Mouse (Mus musculus) monocyte, adult 5-6 weeks (primary cell): Measurements from ENCODE around the gene Gm10134. TPM values are rescaled to one million over a fixed set of nuclear protein-coding genes. Genes with fewer than 3 reads are reported as not detected.
A peak's percentile ranks its signal among the peaks of the same experiment; 100 is the strongest.
"Not testable (repeated sequence)": the region's sequence is repeated elsewhere in the genome, so short reads cannot be mapped to it uniquely, and the experiment has no call there.

Source experiments
- ATAC-seq: fragments of 153-309, 156-312 bp; replicated peaks from 2 replicates; pipeline ENCODE4 v1.8.0; 2017; ENCODE audit warnings: mild to moderate bottlenecking; ENCODE audit not compliant: low TSS enrichment, insufficient number of reproducible peaks, severe bottlenecking, poor library complexity, low FRiP score
- total RNA-seq: library from RNA; stranded (forward); fragments of 200-1000, 200-491, 200-594 nt; gene quantifications from 3 replicates; pipeline ENCODE4 v1.2.3, GENCODE M21; 2017

Gene Gm10134
- not detected in 3 replicates for total RNA-seq

DNA sequence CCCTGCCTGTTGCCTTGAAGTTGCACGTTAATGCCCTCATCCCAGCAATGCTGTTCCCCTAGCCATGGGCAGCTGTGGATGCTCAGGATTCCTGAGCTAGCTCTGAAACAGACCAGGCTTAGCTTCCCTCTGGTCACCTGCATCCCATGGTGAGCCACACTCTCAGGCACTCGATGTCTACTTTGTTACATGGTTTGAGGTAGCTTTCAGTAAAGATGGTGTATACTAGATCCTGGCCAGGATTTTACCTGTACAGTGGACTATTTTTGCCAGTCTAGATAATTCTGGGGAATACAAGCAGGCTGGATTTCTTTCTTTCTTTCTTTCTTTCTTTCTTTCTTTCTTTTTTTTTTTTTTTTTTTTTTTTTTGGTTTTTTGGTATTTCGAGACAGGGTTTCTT, at the start of gene Gm10134:
Gm10134 (plus strand) TSS at position 301 of the 400 bp plus-strand sequence.
- ATAC-seq: no peak

DNA sequence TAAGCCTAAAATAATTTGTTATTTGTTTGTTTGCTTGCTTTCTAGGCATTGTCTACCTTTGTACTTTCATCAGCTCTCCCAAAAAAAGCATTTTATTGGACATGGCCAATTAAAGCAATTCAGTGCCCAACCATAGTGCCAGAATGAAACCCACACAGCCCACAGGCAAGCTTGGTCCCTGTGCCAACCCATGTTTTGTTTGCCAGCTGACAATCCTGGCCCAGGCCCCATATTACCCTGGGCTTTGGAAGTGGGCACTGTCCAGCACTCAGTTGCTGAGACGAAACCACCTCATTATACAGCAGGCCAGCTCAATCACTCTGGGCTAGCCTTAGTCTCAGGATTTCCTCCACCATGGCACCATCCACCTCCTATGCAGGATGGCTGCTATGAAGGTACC, 49.3 kb upstream of the Gm10134 start:
- no peak for ATAC-seq

DNA sequence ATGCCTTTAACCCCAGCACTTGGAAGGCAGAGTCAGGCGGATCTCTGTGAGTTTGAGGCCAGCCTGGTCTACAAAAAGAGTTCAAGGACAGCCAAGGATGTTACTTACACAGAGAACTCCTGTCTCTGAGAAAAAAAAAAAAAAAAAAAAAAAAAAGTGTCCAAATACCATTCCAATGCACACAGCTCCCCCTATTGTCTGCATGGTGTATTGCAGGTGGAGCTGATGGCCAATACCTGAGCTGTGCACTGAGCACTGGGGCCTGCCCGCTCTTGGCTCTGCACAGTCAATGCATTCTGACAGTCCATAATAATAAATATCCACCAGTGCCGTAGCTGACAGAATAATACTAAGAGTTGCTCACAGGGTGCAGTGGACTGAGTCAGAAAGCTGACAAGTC, 42.0 kb upstream of the Gm10134 start:
- ATAC-seq: peak; percentile 32; the same call in 1 of the 2 replicates

DNA sequence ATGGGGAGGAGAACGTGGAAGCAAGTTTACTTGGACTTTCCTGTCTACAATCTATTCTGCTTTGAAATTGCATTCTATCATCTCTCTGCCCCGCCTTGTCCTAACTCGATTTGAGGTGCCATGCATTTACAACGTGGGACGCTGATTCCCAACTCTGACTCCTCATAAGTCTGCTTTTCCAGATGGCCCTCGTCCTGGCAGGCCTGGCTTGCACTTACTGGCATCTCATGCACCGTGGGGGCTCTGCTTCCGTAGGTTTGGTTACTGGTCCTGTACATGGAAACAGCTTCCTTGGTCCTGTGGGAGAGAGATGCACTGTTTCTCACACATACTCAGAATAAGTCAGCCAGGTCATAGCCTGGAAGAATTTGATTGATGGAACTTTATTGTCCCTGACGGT, 41.0 kb upstream of the Gm10134 start:
- ATAC-seq: no peak

DNA sequence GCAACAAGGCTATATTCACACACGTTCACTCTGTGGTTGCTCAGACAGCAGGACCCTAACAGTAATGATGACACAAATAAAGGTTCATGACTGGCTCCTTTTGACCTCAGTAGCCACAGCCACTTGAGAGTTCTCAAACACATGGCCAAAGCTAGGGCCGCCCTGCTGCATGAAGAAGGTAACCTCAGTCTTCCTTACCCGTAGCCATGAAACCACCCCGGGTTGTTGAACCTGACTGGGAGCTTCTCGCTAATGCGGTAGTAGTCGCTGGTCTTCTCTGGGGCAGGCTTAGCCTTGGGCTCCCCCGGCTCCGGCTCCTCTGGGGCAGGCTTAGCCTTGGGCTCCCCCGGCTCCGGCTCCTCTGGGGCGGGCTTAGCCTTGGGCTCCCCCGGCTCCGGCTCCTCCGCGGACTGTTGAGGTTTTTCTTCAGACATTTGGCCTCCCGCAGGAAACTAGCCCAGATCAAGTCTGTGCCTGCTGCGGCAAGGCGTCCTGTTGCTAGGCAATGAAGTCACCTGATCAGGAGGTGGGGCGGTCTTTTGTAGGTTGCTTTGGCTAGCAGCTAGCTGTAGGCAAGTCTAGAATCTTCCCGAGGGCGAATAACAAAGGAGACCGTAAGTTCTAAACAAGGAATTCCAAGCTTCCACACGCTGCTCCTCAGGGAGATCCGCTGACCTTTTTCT, 39.9 kb upstream of the Gm10134 start, which contains the start of gene 1700007K13Rik:
1700007K13Rik (minus strand) TSS at position 497 of the 683 bp plus-strand sequence.
- 0 out of 2 replicates have a peak, but pooled peaks have one; percentile 37 for ATAC-seq

DNA sequence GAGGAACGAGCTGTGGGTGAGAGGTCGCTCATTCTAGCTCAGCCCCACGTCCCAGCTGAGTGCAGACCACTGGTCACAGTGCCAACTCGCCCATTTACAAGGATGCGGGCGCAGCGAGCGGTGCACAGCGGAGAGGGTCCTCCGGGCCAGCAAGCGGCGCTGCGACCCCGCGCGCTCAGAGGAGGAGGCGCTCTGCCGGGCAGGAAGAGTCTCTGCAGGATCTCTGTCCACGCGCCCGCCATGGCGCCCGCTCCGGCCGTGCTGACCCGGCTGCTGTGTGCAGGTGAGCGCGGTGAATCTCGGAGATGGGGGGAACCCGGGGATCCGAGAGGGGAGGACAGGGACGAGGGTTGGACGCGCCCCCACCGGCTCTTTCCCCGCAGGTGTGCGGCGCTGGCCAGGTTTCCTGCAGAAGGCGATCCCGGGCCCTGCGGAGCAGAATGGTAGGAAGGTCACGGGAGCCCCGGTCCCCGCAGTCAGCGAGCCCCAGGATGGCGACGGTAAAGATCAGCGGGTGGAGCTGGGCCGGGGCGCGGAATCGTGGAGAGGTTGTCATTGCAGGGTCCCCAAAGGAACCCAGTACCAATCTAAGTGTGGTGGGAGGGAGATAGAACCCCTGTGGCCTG, 37.9 kb upstream of the Gm10134 start, which contains the start of gene Mrps2:
Mrps2 (plus strand) TSS at position 207 of the 626 bp plus-strand sequence.
- ATAC-seq: peak; percentile 74

DNA sequence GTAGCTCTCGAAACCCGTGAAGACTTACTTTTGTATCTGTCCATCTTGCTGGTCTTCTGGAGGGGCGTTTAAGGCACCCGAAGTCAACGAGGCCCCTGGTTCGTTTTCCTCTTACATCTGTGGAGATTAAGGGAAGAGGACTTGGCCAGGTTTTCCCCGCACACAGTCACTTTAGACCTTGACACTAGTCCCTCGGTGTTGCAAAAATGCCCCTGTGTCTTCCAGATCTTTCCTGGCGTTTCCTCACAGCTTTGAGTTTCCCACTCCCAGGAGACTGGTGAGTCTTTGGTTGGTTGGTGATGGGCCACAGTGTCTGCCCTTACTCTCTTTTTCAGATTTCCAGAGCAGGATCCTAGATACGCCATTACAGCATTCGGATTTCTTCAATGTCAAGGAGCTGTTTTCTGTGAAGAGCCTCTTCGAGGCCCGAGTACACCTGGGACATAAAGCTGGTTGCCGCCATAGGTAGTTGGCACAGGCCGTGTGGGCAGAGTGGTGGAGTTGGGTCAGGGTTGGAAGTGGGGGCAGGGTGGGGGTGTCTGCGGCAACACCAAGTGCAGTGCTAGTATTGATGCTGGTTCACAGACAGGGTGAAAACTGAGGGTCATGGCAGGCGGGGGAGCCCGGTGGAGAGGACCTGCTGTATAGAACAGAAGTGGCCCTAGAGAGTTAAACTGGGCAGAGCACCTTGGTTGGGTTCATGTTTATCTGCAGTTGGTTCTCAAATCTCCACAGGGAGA, 37.2 kb upstream of the Gm10134 start:
- no peak for ATAC-seq

DNA sequence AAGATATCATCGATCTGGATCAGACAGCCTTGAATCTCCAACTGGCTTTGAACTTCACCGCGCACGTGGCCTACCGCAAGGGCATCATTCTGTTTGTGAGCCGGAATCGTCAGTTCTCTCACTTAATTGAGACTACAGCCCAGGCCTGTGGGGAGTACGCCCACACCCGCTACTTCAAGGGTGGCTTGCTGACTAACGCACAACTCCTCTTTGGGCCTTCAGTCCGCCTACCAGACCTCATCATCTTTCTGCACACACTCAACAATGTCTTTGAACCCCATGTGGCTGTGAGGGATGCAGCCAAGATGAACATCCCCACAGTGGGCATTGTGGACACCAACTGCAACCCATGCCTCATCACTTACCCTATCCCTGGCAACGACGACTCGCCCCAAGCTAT, 36.4 kb upstream of the Gm10134 start:
- ATAC-seq: no peak

DNA sequence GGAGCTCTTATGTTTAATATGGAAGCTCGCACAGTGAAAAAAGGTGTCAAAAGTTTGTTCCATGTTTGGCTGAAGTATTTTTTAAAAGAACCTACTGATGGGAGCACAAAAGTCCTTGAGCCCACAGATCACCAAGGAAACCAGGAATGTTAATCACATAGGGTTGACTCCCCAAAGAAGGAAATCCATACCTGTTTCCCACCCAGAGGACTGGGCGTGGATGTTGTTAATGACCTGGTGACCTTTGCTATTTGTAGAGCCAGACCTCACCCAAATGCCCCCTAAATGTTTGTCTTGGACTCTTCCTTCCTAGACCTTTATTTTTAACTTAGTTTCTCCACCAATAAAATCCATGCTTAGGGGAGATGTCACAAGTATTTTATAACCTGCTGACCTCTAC, 35.3 kb upstream of the Gm10134 start:
- no peak for ATAC-seq

DNA sequence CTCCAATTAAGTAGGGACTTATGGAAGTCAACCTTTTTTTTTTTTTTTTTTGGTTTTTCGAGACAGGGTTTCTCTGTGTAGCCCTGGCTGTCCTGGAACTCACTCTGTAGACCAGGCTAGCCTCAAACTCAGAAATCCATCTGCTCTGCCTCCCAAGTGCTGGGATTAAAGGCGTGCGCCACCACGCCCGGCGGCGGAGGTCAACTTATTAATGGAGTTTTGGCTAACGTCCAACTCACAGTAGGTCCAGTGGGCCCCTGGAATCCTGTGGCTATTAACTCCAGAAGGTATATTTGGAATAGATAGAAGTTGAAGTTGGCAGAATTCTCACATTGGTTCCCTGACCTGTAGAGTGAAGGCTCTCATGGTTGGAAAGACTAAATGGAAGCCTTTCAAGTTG, 33.9 kb upstream of the Gm10134 start:
- ATAC-seq: not testable (repeated sequence)

DNA sequence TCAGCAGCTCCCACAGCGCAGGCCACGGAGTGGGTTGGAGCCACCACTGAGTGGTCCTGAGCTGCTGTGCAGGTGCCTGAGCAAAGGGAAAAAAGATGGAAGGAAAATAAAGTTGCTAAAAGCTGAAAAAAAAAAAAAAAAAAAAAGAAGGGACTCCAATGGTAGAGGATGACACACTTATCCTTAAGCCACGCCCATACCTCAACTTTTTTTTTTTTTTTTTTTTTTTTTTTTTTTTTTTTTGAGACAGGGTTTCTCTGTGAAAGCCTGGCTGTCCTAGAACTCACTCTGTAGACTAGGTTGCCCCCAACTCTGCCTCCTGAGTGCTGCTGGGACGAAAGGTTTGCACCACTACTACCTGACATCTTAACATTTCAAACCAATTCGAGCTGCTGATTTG, 27.9 kb upstream of the Gm10134 start:
- ATAC-seq: not testable (repeated sequence)

DNA sequence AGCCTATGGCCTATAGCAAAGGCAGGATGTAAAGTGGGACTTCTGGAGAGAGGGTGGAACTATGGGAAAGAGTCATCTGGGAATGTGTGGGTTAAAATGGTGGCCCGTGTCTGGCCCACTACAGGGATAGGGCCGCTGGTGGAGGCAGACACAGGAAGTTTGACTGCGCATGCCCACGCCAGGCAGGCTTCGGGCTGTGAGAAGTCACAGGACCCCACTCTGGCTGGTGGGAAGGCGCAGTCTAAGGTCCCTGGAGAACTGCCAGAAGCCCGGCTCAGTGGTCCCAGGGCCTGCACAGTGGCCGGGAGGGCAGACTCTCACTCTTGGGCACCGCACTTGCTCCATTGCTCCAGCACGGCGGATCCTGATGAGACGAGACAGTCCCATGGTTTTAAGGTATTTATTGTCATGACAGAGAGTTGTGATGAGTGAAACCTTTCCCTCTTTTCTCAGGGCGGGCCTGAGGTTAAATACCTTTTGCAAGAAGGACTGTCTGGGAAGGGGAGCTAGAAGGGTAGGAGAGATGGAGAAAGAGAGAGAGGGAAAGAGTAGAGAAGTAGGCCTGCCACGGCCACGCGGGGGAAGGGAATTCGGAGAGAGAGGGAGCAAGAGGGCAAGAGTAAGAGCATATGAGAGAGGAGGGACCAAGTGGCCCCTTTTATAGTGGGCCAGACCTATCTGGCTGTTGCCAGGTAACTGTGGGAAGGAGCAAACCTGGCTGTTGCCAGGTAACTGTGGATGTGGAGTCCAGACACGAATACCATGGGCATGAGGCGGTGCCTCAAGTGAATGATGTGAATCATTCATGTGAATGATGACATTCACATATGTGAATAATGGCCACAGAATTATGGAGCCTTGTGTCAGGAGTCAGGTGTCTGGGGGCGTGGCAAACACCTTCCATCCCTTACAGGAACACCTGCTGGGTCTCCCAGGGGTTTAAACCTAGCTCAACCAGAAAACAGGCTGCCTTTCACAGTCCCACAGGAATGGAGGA, 26.4 kb upstream of the Gm10134 start:
- ATAC-seq: no peak

DNA sequence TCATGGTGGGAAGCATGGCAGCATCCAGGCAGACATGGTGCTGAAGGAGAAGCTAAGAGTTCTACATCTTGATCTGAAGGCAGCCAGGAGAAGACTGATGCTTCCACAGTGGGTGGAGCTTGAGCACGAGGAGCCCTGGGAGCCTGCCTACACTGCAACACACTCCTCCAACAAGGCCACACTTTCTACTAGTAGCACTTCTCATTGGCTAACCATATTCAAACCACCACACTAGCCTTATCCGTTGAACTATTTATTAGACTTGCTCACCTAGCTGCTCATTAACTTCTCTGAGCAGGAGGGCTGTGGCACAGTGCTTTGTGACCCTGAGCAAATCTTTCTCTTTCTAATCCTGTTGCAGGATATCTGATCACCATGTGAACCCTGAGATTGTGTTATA, 22.0 kb upstream of the Gm10134 start:
- no peak for ATAC-seq

DNA sequence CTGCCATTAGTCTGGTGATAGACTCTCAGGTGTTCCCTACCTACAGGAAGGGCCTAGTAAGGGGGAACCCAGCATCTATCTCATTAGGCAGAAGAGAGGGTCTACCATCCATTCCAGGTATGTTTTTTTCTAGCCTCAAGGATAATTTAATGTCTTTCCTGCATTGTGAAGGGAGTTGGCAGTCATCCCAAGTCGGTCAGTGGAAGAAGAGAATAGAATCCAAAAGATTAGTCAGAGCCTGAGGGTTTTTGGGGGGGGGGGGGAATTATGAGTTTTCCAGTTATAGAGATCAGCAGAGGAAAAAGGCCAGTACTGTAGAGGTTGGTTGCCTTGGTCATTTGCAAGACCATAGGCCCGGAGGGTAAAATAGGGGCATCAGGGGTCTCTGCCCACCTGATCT, 11.4 kb upstream of the Gm10134 start:
- ATAC-seq: no peak

DNA sequence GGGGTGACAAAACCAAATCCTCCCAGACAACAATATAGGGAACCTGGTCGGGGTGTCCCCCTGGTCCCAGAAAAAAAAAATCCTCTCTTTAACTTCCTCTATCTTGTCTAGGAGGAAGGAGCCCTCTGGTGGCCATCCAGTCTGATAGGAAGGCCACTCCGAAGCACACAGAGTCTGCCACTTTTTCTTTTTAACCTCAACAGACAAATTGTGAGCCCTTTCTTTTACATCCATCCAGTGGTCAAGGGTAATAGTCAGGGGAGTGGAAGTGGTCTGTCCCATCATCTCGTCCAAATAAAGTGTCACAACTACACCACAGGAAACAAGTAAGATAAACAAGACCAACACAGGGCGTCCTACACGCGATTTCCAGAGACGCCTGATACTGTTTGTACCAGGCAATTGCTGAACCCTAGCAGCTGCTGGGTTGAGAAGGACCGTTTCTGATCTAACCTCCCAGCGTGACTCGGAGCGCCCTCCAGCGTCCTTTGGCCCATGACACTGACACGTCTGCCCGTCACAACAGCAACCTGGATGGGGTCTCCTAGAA, 10.6 kb upstream of the Gm10134 start:
- ATAC-seq: peak; percentile 84

DNA sequence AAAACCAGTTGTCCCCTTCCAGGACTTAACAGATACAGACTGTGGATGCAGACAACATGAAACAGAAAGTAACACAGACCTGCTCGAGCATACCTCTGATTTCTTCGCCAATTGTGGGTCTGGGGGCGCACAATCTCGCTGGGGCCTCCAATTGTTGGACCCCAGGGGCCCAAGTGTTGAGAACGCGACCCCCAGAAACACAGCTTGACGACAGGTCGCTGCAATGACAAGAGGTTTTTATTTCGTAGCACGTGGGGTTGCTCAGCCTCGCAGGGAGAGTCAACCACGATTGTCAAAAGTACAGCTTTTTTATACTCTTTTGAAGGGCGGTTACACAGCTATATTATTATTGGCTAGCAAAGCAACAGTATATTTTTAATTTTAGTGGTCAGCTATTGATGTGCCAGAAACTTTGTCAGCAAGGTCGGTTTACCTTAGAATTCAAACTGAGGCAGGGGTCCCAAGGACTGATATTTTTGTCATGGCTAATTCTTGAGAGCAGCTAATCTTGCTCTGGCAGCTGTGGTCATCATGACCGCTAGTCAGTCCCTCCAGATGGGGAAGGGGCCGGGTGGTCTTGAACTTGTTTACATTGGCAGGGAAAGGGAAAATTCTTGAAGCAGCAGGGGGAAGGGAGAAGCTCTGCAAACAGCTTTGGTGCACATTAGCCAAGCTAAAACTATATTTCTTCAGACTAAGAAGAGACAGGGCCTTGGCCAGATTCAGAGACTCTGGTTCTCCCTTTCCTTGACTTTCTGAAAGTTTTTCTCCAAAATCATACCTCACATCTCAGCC, 9.9 kb upstream of the Gm10134 start:
- ATAC-seq: no peak

DNA sequence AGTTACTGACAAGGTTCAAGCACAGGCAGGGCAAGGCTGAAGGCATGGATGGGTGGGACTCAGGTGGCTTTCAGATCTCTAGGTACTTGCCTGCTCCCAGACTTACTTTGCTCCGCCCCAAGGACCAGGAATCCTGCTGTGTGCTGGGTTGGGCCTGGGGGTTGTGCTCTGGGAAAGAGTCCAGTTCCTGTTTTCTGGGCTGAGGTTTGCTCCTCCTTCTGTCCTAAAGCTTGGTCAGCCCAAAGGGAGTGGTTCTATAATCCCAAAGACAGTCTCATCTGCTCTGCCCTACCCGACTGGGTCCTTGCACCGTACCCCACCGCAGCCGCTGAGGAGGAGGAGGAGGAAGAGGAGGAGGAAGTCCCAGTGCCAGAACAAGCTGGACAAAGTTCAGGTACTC, 9.2 kb upstream of the Gm10134 start, which contains the start of gene Gbgt1:
Gbgt1 (plus strand) TSS at position 221 of the 400 bp plus-strand sequence.
- 0 out of 2 replicates have a peak, but pooled peaks have one; percentile 8 for ATAC-seq
